21 mouse cellular contexts compared by ENCODE assay signal in the genomic region with DNA sequence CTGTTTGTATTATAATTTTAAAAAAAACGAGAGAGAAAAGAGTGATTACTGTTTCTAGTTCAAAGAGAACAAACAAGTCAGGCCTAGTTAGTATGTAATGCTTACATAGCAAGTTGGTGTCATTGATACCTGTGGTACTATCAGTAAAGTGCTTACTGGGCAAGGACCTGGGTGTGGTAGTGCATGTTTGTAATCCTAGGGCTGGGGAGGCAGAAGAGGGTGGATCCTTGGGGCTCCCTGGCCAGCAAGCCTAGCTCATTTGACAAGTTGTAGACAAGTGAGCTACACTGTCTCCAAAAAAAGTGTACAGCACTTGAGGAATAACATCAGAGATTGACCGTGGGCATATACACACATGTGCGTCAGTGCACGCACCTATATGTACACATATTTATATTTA. TPM values are rescaled to one million over a fixed set of nuclear protein-coding genes. Genes with fewer than 3 reads are reported as not detected.
DNase-seq lines count a peak whose midpoint lies in the region; ATAC-seq and TF ChIP-seq lines count a peak whose summit lies in the region.
"Had no signal": no experiment of that assay in that cellular context is flagged by ENCODE, and none has a peak within 500 bp of the region (broad histone marks: within the 10 kb centered on the region; RNA-seq: fewer than 3 reads in every experiment).

No protein-coding gene starts in this region.

- intact Hi-C loops in gastrocnemius, postnatal 36 days (cut with DNase I) = no loop called here

- no peaks in the 10 kb centered on the region for H3K27me3 ChIP-seq in liver, embryonic 13.5 days
- no peaks in the 10 kb centered on the region for H3K27me3 ChIP-seq in cerebellum, adult 2 months (ENCODE audit: control insufficient read depth, insufficient read depth, low read length)
- H3K27me3 ChIP-seq: embryonic facial prominence, embryonic 12.5 days; heart, embryonic 15.5 days; hindbrain, embryonic 13.5 days; neural tube, embryonic 12.5 days; Patski had no signal

- H3K4me1 ChIP-seq in liver, embryonic 13.5 days (replicated peaks) = peaks cover 70% of the 10 kb centered on the region
- H3K4me1 ChIP-seq in cerebellum, adult 2 months (ENCODE audit: control insufficient read depth, insufficient read depth, low read length) = peaks cover 2% of the 10 kb centered on the region; the same call in 1 of the 2 replicates

- H3K4me3 ChIP-seq in liver, embryonic 13.5 days (replicated peaks) = peak overlapping the region; percentile 92
- no peak overlapping the region for H3K4me3 ChIP-seq in cerebellum, adult 2 months (replicated peaks; ENCODE audit: insufficient read depth, low read depth, low read length)
- H3K4me3 ChIP-seq: embryonic facial prominence, embryonic 12.5 days; heart, embryonic 15.5 days; hindbrain, embryonic 13.5 days; neural tube, embryonic 12.5 days had no signal

- DNase-seq in gastrocnemius, postnatal 25 days = peak; percentile 14
- no peak for DNase-seq in gastrocnemius, postnatal 36 days
- peak; percentile 73 for DNase-seq in c-Kit-positive CD71-positive TER-119-positive erythroid progenitor cells, embryonic 14.5 days (ENCODE audit: low spot score)
- peak; percentile 76 for DNase-seq in liver, embryonic 13.5 days
- peak; percentile 27 to 66 for DNase-seq in spleen, postnatal 36 days (ENCODE audit: low spot score in 2 of 2)
- no peak for DNase-seq in embryo, embryonic 10 days (ENCODE audit: low spot score)
- no peak for DNase-seq in frontal cortex, postnatal 10 days (ENCODE audit: low spot score in 2 of 2)
- DNase-seq in cerebellum, adult 2 months = no peak
- DNase-seq: cerebellum, adult 11 months; cerebellum, postnatal 36 days; kidney, adult 18-20 months; kidney, postnatal 36 days; layer of hippocampus, postnatal 36 days; lung, adult 2 months; right cerebral cortex, postnatal 25 days; thymus, postnatal 25 days had no signal

- peak; percentile 80 for ATAC-seq in liver, embryonic 13.5 days (ENCODE audit: low read depth)
- ATAC-seq: Patski had no signal

- H3K27ac ChIP-seq in liver, embryonic 13.5 days = peak overlapping the region; percentile 95
- H3K27ac ChIP-seq in cerebellum, adult 2 months (ENCODE audit: insufficient read depth, low read length) = no peak overlapping the region
- H3K27ac ChIP-seq: embryonic facial prominence, embryonic 12.5 days; heart, embryonic 15.5 days; hindbrain, embryonic 13.5 days; neural tube, embryonic 12.5 days had no signal

- no peak for TF ChIP-seq POLR2A in cerebellum, adult 2 months (IDR thresholded peaks at IDR 0.05; ENCODE audit: borderline replicate concordance, insufficient read depth, low read length)

- H3K4me2 ChIP-seq in liver, embryonic 13.5 days = peak overlapping the region; percentile 86
- H3K4me2 ChIP-seq: embryonic facial prominence, embryonic 12.5 days; heart, embryonic 15.5 days; hindbrain, embryonic 13.5 days; neural tube, embryonic 12.5 days had no signal

- WGBS in liver, embryonic 13.5 days (ENCODE audit: insufficient replicate concordance) = 59% methylated on average over 4 of the region's 4 CpGs
- WGBS in cerebellum, adult 2 months = 96% methylated on average over 4 of the region's 4 CpGs

- H3K9ac ChIP-seq in liver, embryonic 13.5 days = peak overlapping the region; percentile 59
- H3K9ac ChIP-seq: embryonic facial prominence, embryonic 12.5 days; heart, embryonic 15.5 days; hindbrain, embryonic 13.5 days; neural tube, embryonic 12.5 days had no signal

- no peak for TF ChIP-seq CTCF in cerebellum, adult 2 months (IDR thresholded peaks at IDR 0.05; ENCODE audit: borderline replicate concordance, insufficient read depth, low read depth, low read length)

- H3K9me3 ChIP-seq in liver, embryonic 13.5 days (replicated peaks) = no peaks in the 10 kb centered on the region
- H3K9me3 ChIP-seq: embryonic facial prominence, embryonic 12.5 days; heart, embryonic 15.5 days; hindbrain, embryonic 13.5 days; neural tube, embryonic 12.5 days had no signal

- H3K36me3 ChIP-seq in liver, embryonic 13.5 days = peaks cover 32% of the 10 kb centered on the region

RNA-seq across cellular contexts. Expression of a gene that starts 3.2 kb away (rescaled TPM):
- 100 to 1,000 TPM; 664 to 688 TPM for total RNA-seq in gastrocnemius, postnatal 25 days (2021)
- 100 to 1,000 TPM; 628 to 695 TPM for total RNA-seq in gastrocnemius, postnatal 36 days (2021)
- polyA plus RNA-seq in liver, embryonic 13.5 days (2015; fragmentation: Nextera tagmentation; extraction: Ambion mirVana) = 83.9 and 102 TPM in 2 replicates
- polyA plus RNA-seq in cerebellum, adult 2 months (2012; rRNA removed) = 232 and 235 TPM in 2 replicates

RNA-seq across cellular contexts. Expression of a gene that starts 20.0 kb away (rescaled TPM):
- 10 to 100 TPM; 54.1 to 57.4 TPM for total RNA-seq in gastrocnemius, postnatal 25 days (2021)
- 10 to 100 TPM; 51.6 to 60.8 TPM for total RNA-seq in gastrocnemius, postnatal 36 days (2021)
- 37.0 and 42.9 TPM in 2 replicates for polyA plus RNA-seq in liver, embryonic 13.5 days (2015; fragmentation: Nextera tagmentation; extraction: Ambion mirVana)
- polyA plus RNA-seq in cerebellum, adult 2 months (2012; rRNA removed) = 185 and 188 TPM in 2 replicates

RNA-seq across cellular contexts. Expression of a gene that starts 27.1 kb away (rescaled TPM):
- 10 to 100 TPM; 27.1 to 35.2 TPM for total RNA-seq in gastrocnemius, postnatal 25 days (2021)
- total RNA-seq in gastrocnemius, postnatal 36 days (2021) = 10 to 100 TPM; 22.0 to 30.1 TPM
- polyA plus RNA-seq in liver, embryonic 13.5 days (2015; fragmentation: Nextera tagmentation; extraction: Ambion mirVana) = 72.6 and 78.4 TPM in 2 replicates
- polyA plus RNA-seq in cerebellum, adult 2 months (2012; rRNA removed) = 48.5 and 49.4 TPM in 2 replicates

Comparison
In these comparisons a context has a peak if more than half of its experiments do, and no peak if none do; other contexts are left out.
1. DNase-seq: peak in gastrocnemius, postnatal 25 days (single experiment), c-Kit-positive CD71-positive TER-119-positive erythroid progenitor cells, embryonic 14.5 days (single experiment), liver, embryonic 13.5 days (single experiment) and spleen, postnatal 36 days (2 of 2); none in gastrocnemius, postnatal 36 days (0 of 2), embryo, embryonic 10 days (single experiment), frontal cortex, postnatal 10 days (0 of 2) and cerebellum, adult 2 months (0 of 2).